Mouse (Mus musculus) hindbrain, embryonic 15.5 days (tissue): Measurements from ENCODE around the gene Lca5l. TPM values are rescaled to one million over a fixed set of nuclear protein-coding genes. Genes with fewer than 3 reads are reported as not detected.

ENCODE experiments used
- ATAC-seq: fragments of 200-750 bp; cut with Nextera tagmentation; 2 replicates; pipeline ENCODE4 v1.8.0; 2017; ENCODE audit warnings: low read depth, moderate number of reproducible peaks, moderate TSS enrichment; ENCODE audit not compliant: low FRiP score
- H3K27ac ChIP-seq: fragments of 300-500 bp; sonication (generic); replicated peaks from 2 replicates; pipeline ENCODE4 v1.5.1; 2015; ENCODE audit warnings: mild to moderate bottlenecking, inconsistent platforms
- H3K27me3 ChIP-seq: fragments of 300-500 bp; sonication (generic); 2 replicates; pipeline ENCODE4 v1.6.1; 2015; ENCODE audit warnings: control low read depth, inconsistent platforms
- H3K36me3 ChIP-seq: fragments of 300-500 bp; sonication (generic); 2 replicates; pipeline ENCODE4 v1.6.1; 2015; ENCODE audit warnings: control low read depth, inconsistent platforms
- H3K4me1 ChIP-seq: fragments of 300-500 bp; sonication (generic); replicated peaks from 2 replicates; pipeline ENCODE4 v1.6.1; 2015; ENCODE audit warnings: control low read depth, inconsistent platforms
- H3K4me2 ChIP-seq: fragments of 300-500 bp; sonication (generic); 2 replicates; pipeline ENCODE4 v1.6.1; 2015; ENCODE audit warnings: moderate library complexity, mild to moderate bottlenecking, inconsistent platforms
- H3K4me3 ChIP-seq: fragments of 300-500 bp; sonication (generic); 2 replicates; pipeline ENCODE4 v1.5.1; 2015; ENCODE audit warnings: mild to moderate bottlenecking, inconsistent platforms
- H3K9ac ChIP-seq: fragments of 300-500 bp; sonication (generic); 2 replicates; pipeline ENCODE4 v1.6.1; 2015; ENCODE audit warnings: inconsistent platforms
- H3K9me3 ChIP-seq: fragments of 300-500 bp; sonication (generic); 2 replicates; pipeline ENCODE4 v1.6.1; 2016; ENCODE audit warnings: control low read depth, inconsistent platforms
- WGBS: fragments of 180-500 bp; shearing (Covaris S2); methylation state at CpG from one replicate; pipeline ENCODE4 v1.1.7; 2015; 5-methylcytosine and 5-hydroxymethylcytosine counted together
- polyA plus RNA-seq: library from polyadenylated mRNA; unstranded; fragments of >200 nt; fragmentation: Nextera tagmentation; extraction: Ambion mirVana; gene quantifications from 2 replicates; pipeline ENCODE4 v1.2.1, GENCODE M21; 2015

Gene Lca5l
- polyA plus RNA-seq, 1 experiment from 2014 or later: 2.4 TPM

DNA sequence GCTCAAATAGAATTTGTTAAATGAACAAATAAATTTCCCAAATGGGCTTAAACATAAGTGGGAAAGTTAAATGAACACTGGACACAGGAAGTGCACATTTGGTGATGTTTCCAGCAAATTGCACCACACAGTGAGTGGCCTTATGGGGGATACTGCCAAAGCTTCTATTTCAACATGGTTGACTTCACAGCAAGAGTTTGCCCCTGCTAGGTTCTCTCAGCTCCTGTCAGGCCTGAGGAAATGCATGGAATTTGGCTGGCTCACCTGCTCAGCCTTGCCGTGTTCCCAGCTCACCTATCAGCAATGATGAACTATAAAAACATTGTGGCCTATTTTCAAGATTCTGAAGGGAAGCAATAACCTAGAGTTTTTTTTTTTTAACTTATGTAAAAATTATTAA lies 31.1 kb downstream of the Lca5l start:
- WGBS: 87% methylated on average over 1 of the region's 1 CpGs

DNA sequence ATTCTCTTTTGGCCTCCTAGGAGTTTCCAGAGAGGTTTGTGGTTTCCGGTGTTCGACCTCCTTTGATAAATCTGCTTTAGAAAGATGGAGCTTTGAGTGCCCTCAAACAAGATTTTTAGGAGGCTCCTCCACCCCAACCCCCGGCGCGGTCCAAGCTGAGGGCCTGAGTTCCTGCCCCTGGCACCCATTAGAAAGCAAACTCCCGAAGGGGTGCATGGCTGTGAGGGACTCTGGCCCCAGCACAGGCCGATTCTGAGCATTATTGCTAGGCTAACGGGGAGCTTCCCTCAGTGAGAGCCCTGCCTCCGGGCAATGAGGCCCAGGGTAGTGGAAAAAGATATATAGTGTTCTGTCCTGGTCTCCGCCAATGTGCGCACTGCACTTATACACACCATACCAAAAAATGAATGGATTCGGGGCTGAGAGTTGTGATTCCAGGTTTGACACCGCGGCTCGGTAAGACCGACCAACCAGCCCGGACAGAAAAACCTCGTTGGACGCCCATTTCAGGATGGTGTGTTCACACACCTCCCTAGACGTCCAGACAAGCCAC lies 32.2 kb downstream of the Lca5l start:
- ATAC-seq: 0 out of 2 replicates have a peak, but pooled peaks have one; percentile 36
- 80% methylated on average over 20 of the region's 20 CpGs for WGBS
- Histone ChIP-seq H3K4me1 (peaks cover 16% of the 10 kb centered on the region), H3K27me3 (no peaks in the 10 kb centered on the region), H3K4me3 (peak overlapping the region; percentile 50), H3K9me3 (no peaks in the 10 kb centered on the region), H3K36me3 (no peaks in the 10 kb centered on the region; the same call in 1 of the 2 replicates), H3K4me2 (peak overlapping the region; percentile 98), H3K9ac (0 out of 2 replicates have a peak overlapping the region, but pooled peaks have one; percentile 75), H3K27ac (peak overlapping the region; percentile 82; the same call in 1 of the 2 replicates)

More for the DNA sequence above, 31.1 kb downstream of the Lca5l start:
- H3K36me3 ChIP-seq: no peaks in the 10 kb centered on the region
- no peaks in the 10 kb centered on the region for H3K9me3 ChIP-seq
- H3K27me3 ChIP-seq: no peaks in the 10 kb centered on the region
- no peak overlapping the region for H3K4me3 ChIP-seq
- H3K27ac ChIP-seq: no peak overlapping the region
- peaks cover 16% of the 10 kb centered on the region for H3K4me1 ChIP-seq
- H3K4me2 ChIP-seq: no peak overlapping the region
- no peak overlapping the region for H3K9ac ChIP-seq
- ATAC-seq: no peak

DNA sequence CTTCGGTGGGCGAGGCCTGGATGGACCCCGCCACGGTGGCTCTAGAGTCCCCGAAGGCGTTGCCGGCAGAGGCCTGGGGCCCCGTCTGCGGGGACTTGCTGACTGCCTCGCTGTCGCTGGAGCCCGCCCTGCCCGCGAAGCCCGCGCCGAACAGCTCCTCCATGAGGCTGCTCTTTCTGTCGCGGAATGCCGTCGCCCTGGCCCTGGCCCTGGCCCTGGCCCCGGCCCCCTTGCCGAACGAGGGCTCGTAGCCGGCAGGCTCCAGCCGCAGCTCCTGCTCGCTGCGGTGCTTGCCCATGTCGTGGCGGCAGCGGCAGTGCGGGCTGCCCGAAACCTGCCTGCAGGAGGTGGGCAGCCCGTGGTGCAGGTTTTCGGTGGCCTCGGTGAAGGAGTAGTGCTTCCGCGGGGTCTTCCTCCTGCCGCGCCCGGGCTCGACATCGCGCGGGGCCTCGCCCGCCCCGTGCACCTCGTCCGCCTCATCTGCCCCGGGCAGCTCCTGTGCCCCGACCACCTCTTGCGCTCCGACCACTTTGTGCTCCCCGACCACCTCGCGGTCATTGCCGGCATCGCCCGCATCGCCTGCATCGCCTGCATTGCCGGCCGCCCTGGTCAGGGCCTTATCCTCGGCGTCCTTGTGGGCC lies 32.9 kb downstream of the Lca5l start:
- ATAC-seq: peak; percentile 75
- Histone ChIP-seq H3K9ac (peak overlapping the region; percentile 75), H3K27ac (peak overlapping the region; percentile 82), H3K4me1 (peaks cover 16% of the 10 kb centered on the region), H3K36me3 (no peaks in the 10 kb centered on the region; the same call in 1 of the 2 replicates), H3K9me3 (no peaks in the 10 kb centered on the region), H3K4me3 (peak overlapping the region; percentile 50), H3K27me3 (no peaks in the 10 kb centered on the region), H3K4me2 (peak overlapping the region; percentile 98)
- 1% methylated on average over 61 of the region's 67 CpGs for WGBS

DNA sequence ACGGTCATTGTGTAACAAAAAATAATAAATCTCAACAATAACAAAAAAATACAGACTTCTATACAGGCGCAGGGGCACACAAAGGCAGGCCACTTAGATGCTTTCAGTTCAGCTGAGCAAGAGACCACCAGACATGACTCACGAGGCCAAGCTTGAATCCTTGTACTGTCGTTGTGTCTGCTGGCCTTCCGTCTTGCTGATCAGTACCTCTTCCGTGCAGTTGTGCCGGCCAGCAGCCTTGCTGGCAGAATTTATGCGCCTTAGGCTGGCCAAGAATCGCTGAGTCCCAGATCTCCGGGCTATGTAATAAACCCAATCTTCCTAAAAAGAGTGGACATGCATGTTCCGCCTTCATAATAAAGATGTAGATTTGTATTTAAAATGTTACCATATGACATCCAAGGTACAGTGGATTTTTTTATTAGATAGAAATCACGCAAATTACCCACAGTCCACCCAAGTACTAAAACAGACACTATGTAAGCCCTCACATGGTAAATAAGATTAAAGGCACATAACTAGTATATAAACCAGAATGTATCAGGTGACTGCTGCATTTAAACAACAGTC lies 33.5 kb downstream of the Lca5l start:
- Histone ChIP-seq H3K4me1 (peaks cover 16% of the 10 kb centered on the region), H3K27ac (peak overlapping the region; percentile 82), H3K9me3 (no peaks in the 10 kb centered on the region), H3K4me2 (peak overlapping the region; percentile 98), H3K36me3 (peaks cover under 1% of the 10 kb centered on the region), H3K9ac (peak overlapping the region; percentile 75), H3K4me3 (peak overlapping the region; percentile 50), H3K27me3 (no peaks in the 10 kb centered on the region)
- no peak for ATAC-seq
- WGBS: 49% methylated on average over 12 of the region's 12 CpGs

DNA sequence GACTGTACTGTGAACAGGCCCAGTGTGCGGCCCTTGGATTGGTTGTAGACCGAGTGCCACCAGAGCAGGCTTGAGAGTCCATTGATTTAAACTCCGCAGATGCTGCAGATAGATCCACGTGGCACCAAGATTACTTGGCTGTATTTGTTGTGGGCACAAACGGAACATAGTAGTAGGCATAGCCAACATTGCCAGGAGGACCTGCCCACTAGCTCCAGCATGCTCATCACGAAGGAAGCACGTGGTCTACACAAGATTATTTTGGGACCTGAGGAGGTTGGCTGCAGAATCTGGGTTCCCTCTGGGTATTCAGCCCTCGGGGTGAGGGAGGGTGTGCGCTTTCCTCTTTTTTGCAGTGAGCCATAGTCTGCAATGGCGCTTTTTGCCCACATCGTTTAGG lies 34.9 kb downstream of the Lca5l start:
- Histone ChIP-seq H3K9ac (no peak overlapping the region), H3K4me1 (peaks cover 16% of the 10 kb centered on the region), H3K36me3 (peaks cover 10% of the 10 kb centered on the region), H3K4me3 (no peak overlapping the region), H3K4me2 (no peak overlapping the region), H3K9me3 (no peaks in the 10 kb centered on the region), H3K27ac (no peak overlapping the region), H3K27me3 (no peaks in the 10 kb centered on the region)
- no peak for ATAC-seq
- 86% methylated on average over 11 of the region's 11 CpGs for WGBS

DNA sequence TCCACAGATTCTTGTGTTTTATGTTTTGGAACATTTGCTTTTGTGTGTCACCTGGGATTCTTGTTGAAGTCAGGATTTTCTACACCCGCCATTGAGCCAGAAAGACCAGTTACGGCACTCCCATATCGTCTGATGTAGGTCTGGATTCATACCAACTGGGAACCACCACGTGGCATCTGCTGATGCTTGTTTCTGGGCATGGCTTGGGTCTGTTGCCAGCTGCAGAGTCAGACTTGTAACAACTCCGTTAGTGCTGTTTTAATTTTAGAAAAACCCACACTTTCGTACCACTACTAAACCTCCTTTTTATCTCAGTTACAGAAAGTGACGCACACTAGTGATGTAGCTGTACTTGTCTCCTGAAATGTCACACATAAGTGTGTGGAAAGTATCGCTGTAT lies 36.1 kb downstream of the Lca5l start:
- WGBS: 88% methylated on average over 8 of the region's 8 CpGs

DNA sequence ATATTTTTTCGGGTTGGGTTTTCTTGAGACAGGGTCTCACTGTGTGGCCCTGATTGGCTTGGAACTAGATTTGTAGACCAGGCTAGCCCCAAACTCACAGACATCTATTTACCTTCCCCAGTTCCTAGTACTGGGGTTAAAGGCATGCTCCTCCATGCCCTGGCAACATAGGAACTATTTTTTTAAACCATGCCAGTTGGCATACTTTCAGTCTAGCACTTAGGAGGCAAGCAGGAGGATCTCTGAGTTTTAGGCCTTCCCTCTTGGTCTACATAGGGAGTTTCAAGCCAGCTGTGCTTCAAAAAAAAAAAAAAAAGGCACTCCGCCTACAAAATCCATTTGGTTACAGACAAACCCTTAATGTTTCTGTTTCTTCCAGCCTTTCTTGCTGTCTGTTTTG lies 37.6 kb downstream of the Lca5l start:
- Histone ChIP-seq H3K4me2 (no peak overlapping the region), H3K27ac (no peak overlapping the region), H3K36me3 (peaks cover 10% of the 10 kb centered on the region), H3K9ac (no peak overlapping the region), H3K4me3 (no peak overlapping the region), H3K4me1 (peaks cover 19% of the 10 kb centered on the region), H3K9me3 (no peaks in the 10 kb centered on the region), H3K27me3 (no peaks in the 10 kb centered on the region)
- ATAC-seq: no peak
- 91% methylated on average over 2 of the region's 2 CpGs for WGBS

More for the DNA sequence above, 36.1 kb downstream of the Lca5l start:
- Histone ChIP-seq H3K27me3 (no peaks in the 10 kb centered on the region), H3K4me3 (no peak overlapping the region), H3K4me2 (no peak overlapping the region), H3K4me1 (peaks cover 19% of the 10 kb centered on the region), H3K9ac (no peak overlapping the region), H3K27ac (no peak overlapping the region), H3K9me3 (no peaks in the 10 kb centered on the region), H3K36me3 (peaks cover 10% of the 10 kb centered on the region)
- ATAC-seq: no peak

DNA sequence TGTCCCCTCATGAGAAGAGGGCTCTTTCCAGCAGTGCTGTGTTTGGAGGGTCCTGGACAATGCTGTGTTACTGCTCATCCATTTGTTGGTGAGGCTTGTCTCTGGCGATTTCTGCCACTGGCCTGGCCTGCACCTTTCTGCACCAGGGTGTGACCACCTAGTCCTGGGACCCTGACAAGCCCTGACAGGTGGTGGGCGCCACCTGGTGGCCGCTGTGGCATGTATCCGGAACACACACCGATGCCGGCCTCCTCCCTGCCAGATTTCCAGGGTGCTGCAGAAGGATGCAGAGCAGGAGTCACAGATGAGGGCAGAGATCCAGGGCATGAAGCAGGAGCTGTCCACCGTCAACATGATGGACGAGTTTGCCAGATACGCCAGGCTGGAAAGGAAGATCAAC lies 40.5 kb downstream of the Lca5l start:
- H3K27ac ChIP-seq: no peak overlapping the region
- peaks cover 10% of the 10 kb centered on the region for H3K36me3 ChIP-seq
- H3K9me3 ChIP-seq: no peaks in the 10 kb centered on the region
- H3K4me3 ChIP-seq: no peak overlapping the region
- 23% methylated on average over 9 of the region's 9 CpGs for WGBS
- peak; percentile 54 for ATAC-seq
- H3K4me1 ChIP-seq: peaks cover 21% of the 10 kb centered on the region
- no peaks in the 10 kb centered on the region for H3K27me3 ChIP-seq
- no peak overlapping the region for H3K4me2 ChIP-seq
- no peak overlapping the region for H3K9ac ChIP-seq

DNA sequence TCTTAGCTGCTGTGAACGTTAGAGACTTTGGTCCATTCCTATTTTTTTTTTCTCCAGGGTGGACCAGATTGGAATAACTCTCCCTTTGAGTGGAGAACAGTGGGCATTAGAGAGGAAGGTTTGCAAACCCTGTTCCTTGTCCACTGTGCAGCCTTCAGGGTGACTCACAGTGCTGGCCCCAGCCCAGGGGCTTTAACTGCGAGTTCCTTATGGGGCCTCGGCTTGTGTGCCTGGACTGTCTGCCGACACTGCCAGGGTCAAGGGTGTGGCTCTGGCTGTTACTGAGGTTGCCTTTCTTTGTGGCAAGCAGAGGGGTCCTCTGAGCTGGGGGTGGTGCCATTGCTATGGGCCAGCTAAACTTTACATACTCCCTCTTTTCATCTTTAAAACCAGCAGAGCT lies 41.1 kb downstream of the Lca5l start:
- 75% methylated on average over 4 of the region's 4 CpGs for WGBS
- Histone ChIP-seq H3K9me3 (no peaks in the 10 kb centered on the region), H3K4me3 (no peak overlapping the region), H3K4me1 (peaks cover 26% of the 10 kb centered on the region), H3K27ac (no peak overlapping the region), H3K4me2 (no peak overlapping the region), H3K36me3 (peaks cover 10% of the 10 kb centered on the region), H3K9ac (no peak overlapping the region), H3K27me3 (no peaks in the 10 kb centered on the region)
- no peak for ATAC-seq

DNA sequence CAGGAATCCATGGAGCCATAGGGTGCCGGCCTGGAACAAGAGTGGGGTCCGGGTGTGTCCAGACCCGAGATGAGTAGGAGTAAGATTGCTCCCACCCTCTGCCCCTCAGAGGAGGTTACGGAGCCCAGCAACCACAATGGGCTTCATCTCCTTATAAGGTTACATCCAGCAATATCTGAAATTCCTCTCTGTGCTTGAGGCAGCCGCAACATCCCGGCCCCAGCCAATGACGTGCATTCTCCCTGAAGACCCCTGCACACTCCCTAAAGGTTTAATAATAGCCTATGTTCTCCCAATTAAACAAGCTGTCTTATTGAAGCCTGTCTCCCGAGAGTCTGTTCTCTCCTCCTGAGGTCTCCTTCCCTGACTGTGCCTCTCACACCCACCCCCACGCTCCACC lies 42.8 kb downstream of the Lca5l start:
- no peak for ATAC-seq
- H3K4me3 ChIP-seq: no peak overlapping the region
- peaks cover 10% of the 10 kb centered on the region for H3K36me3 ChIP-seq
- no peak overlapping the region for H3K9ac ChIP-seq
- no peak overlapping the region for H3K27ac ChIP-seq
- H3K9me3 ChIP-seq: no peaks in the 10 kb centered on the region
- WGBS: 71% methylated on average over 9 of the region's 9 CpGs
- peaks cover 29% of the 10 kb centered on the region for H3K4me1 ChIP-seq
- no peaks in the 10 kb centered on the region for H3K27me3 ChIP-seq
- H3K4me2 ChIP-seq: no peak overlapping the region

DNA sequence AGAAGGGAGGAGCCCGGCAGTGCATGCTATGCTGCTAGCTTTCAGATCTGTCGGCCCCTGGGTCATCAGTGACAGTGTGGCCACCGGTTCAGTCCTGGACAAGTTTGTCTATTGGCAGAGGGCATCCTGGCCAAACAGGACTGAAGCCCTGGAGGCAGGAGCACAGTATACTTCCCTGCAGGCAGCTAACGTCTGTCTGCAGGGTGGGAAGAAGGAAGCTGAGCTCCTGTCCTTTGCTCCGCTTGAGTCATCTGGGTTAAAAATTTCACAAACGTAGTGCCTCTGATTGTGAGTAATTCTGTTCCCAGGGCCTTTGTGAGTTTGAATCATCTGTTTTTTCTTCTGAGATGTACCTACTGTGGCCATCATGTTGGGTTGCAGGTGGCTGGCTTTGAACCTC lies 43.2 kb downstream of the Lca5l start:
- ATAC-seq: no peak
- H3K9me3 ChIP-seq: no peaks in the 10 kb centered on the region
- H3K9ac ChIP-seq: no peak overlapping the region
- no peak overlapping the region for H3K4me2 ChIP-seq
- 79% methylated on average over 6 of the region's 6 CpGs for WGBS
- H3K27ac ChIP-seq: no peak overlapping the region
- no peaks in the 10 kb centered on the region for H3K27me3 ChIP-seq
- peaks cover 10% of the 10 kb centered on the region for H3K36me3 ChIP-seq
- H3K4me1 ChIP-seq: peaks cover 29% of the 10 kb centered on the region
- H3K4me3 ChIP-seq: no peak overlapping the region

DNA sequence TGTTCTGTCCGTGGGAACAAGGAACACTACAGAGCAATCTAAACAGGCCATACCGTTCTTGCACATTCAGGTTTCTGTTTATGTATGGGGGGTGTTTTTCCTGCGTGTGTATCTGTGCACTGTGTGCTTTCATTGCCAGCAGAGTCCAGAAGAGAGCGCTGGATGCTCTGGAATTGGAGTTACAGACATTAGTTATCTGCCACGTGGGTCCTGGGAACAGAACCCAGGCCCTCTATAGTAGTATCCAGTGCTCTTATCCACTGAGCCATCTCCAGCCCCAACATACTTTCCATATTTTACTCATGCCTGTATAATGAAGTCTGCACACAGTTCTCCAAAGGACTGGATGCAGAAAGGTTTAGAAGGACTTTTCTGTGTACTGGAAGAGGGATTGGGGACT lies 46.3 kb downstream of the Lca5l start:
- H3K4me1 ChIP-seq: peaks cover 26% of the 10 kb centered on the region
- peak overlapping the region; percentile 77 for H3K4me2 ChIP-seq
- no peaks in the 10 kb centered on the region for H3K27me3 ChIP-seq
- no peak for ATAC-seq
- no peaks in the 10 kb centered on the region for H3K9me3 ChIP-seq
- H3K4me3 ChIP-seq: peak overlapping the region; percentile 91
- H3K36me3 ChIP-seq: no peaks in the 10 kb centered on the region
- H3K9ac ChIP-seq: peak overlapping the region; percentile 79
- H3K27ac ChIP-seq: peak overlapping the region; percentile 86
- 0% methylated on average over 5 of the region's 5 CpGs for WGBS
